Mouse (Mus musculus) left cerebral cortex, adult 2 months (tissue): ENCODE measurements around the gene Gm28360. TPM values are rescaled to one million over a fixed set of nuclear protein-coding genes. Genes with fewer than 3 reads are reported as not detected.
"Not testable (repeated sequence)": the region's sequence is repeated elsewhere in the genome, so short reads cannot be mapped to it uniquely, and the experiment has no call there.

Experiments
- DNase-seq, 2 experiments: peaks; one replicate each; pipeline ENCODE4 v3.0.0; 2021 to 2022; ENCODE audit warnings: low spot score in 2 of 2, mixed read lengths in 1 of 2; ENCODE audit errors: extremely low spot score in 1 of 2
- H3K27ac ChIP-seq: fragments of 200-600 bp; 2 replicates; pipeline ENCODE4 v1.8.1; 2022
- H3K4me3 ChIP-seq: fragments of 200-600 bp; 2 replicates; pipeline ENCODE4 v1.8.1; 2022
- intact Hi-C: fragments of 180-260 bp; cut with DNase I; formaldehyde crosslinking; loops from one replicate; pipeline ENCODE4 v1.15.1; 2025
- long read RNA-seq, 2 experiments: library from polyadenylated mRNA; stranded (forward); transcript quantifications; one replicate each; pipeline ENCODE4 v2.0.0; 2021; ENCODE audit warnings: borderline mapping rate in 2 of 2
- total RNA-seq, 2 experiments: library from RNA; stranded (reverse); gene quantifications; 2 replicates each; pipeline ENCODE4 v1.2.3; 2021

Gm28360 gene
- total RNA-seq = not detected
- long read RNA-seq, experiment 1 = 0 reads
- long read RNA-seq, experiment 2 = 0 reads

GRCm38 (mm10) chr1:117829781-117830180 lies at the start of gene Gm28360:
Gene Gm28360, plus strand, starts transcription at chr1:117830081.
- DNase-seq, H3K4me3 ChIP-seq, intact Hi-C loops, H3K27ac ChIP-seq: not testable (repeated sequence)

- H3K27ac ChIP-seq, DNase-seq, H3K4me3 ChIP-seq, intact Hi-C loops: not testable (repeated sequence)
Measured at GRCm38 (mm10) chr1:117780833-117781232, 49.0 kb upstream of the Gm28360 start, which contains the start of gene B020011L13Rik. Gene B020011L13Rik, plus strand, starts transcription at chr1:117781133.

GRCm38 (mm10) chr1:117816271-117816670 lies 13.6 kb upstream of the Gm28360 start:
- H3K4me3 ChIP-seq, DNase-seq, intact Hi-C loops, H3K27ac ChIP-seq: not testable (repeated sequence)

GRCm38 (mm10) chr1:117851718-117852117 lies 21.8 kb downstream of the Gm28360 start:
- H3K27ac ChIP-seq, intact Hi-C loops, H3K4me3 ChIP-seq, DNase-seq: not testable (repeated sequence)

Other genes starting within 250 kb of the Gm28360 start
- not detected for gene Gm28363, start 132.9 kb upstream of the Gm28360 start, total RNA-seq
- gene B020011L13Rik, start 48.9 kb upstream of the Gm28360 start, total RNA-seq = not detected
- gene Gm28168, start 97.9 kb downstream of the Gm28360 start, total RNA-seq = not detected
- gene Gm7145, start 135.9 kb downstream of the Gm28360 start, total RNA-seq = not detected